Comparison of ENCODE assay signal across 11 mouse cellular contexts in genomic region chr11:47377421-47377820, GRCm38 (mm10).
DNase-seq lines count a peak whose midpoint lies in the region; ATAC-seq lines count a peak whose summit lies in the region.
"Had no signal": no experiment of that assay in that cellular context is flagged by ENCODE, and none has a peak within 500 bp of the region (broad histone marks: within the 10 kb centered on the region; RNA-seq: fewer than 3 reads in every experiment).

No protein-coding gene starts in this region.

- no peak for ATAC-seq in forebrain, embryonic 15.5 days (replicated peaks)

- peaks cover 25% of the 10 kb centered on the region for H3K4me1 ChIP-seq in forebrain, embryonic 10.5 days
- peaks cover 11% of the 10 kb centered on the region for H3K4me1 ChIP-seq in forebrain, embryonic 15.5 days

- no peak for DNase-seq in forebrain, embryonic 10.5 days (ENCODE audit: extremely low spot score, low spot score)
- DNase-seq in R1 (ENCODE audit: low read depth, low spot score), result peak; percentile 32
- peak; percentile 48 for DNase-seq in gastrocnemius, postnatal 25 days
- DNase-seq in heart, postnatal 4 days, result peak; percentile 33
- no peak for DNase-seq in left cerebral cortex, adult 9 months (ENCODE audit: low spot score in 2 of 2)
- no peak for DNase-seq in kidney, postnatal 10 days
- no peak for DNase-seq in frontal cortex, postnatal 10 days (ENCODE audit: low spot score in 2 of 2)
- DNase-seq: B cell, adult 2 months; kidney, adult 8-10 months had no signal

- no peaks in the 10 kb centered on the region for H3K9me3 ChIP-seq in forebrain, embryonic 10.5 days
- no peaks in the 10 kb centered on the region for H3K9me3 ChIP-seq in forebrain, embryonic 15.5 days
- H3K9me3 ChIP-seq: megakaryocyte, embryonic 14.5 days had no signal

- no peak overlapping the region for H3K4me2 ChIP-seq in forebrain, embryonic 15.5 days (replicated peaks)

- H3K27ac ChIP-seq in forebrain, embryonic 10.5 days, result peak overlapping the region; percentile 30; the same call in 1 of the 2 replicates
- H3K27ac ChIP-seq in forebrain, embryonic 15.5 days (replicated peaks), result no peak overlapping the region

- H3K4me3 ChIP-seq in forebrain, embryonic 10.5 days, result no peak overlapping the region
- no peak overlapping the region for H3K4me3 ChIP-seq in forebrain, embryonic 15.5 days
- H3K4me3 ChIP-seq: megakaryocyte, embryonic 14.5 days had no signal

- H3K27me3 ChIP-seq in forebrain, embryonic 10.5 days (ENCODE audit: poor library complexity, severe bottlenecking), result 0 out of 2 replicates have a peak, but pooled peaks cover 4% of the 10 kb centered on the region
- H3K27me3 ChIP-seq in forebrain, embryonic 15.5 days, result no peaks in the 10 kb centered on the region

- no peaks in the 10 kb centered on the region for H3K36me3 ChIP-seq in forebrain, embryonic 10.5 days (replicated peaks)
- H3K36me3 ChIP-seq in forebrain, embryonic 15.5 days, result no peaks in the 10 kb centered on the region

- H3K9ac ChIP-seq in forebrain, embryonic 15.5 days (replicated peaks), result no peak overlapping the region

- WGBS in forebrain, embryonic 10.5 days, result 78% methylated on average over 6 of the region's 6 CpGs
- WGBS in forebrain, embryonic 15.5 days, result 75% methylated on average over 6 of the region's 6 CpGs

Comparison
In these comparisons a context has a peak if more than half of its experiments do, and no peak if none do; other contexts are left out.
1. DNase-seq: peak in R1 (single experiment), gastrocnemius, postnatal 25 days (single experiment) and heart, postnatal 4 days (single experiment); none in forebrain, embryonic 10.5 days (single experiment), left cerebral cortex, adult 9 months (0 of 2), kidney, postnatal 10 days (single experiment) and frontal cortex, postnatal 10 days (0 of 2).